Mouse (Mus musculus) heart, postnatal 4 days (tissue): ENCODE results near the gene Bcl7c. TPM values are rescaled to one million over a fixed set of nuclear protein-coding genes. Genes with fewer than 3 reads are reported as not detected.
"Not testable (repeated sequence)": the region's sequence is repeated elsewhere in the genome, so short reads cannot be mapped to it uniquely, and the experiment has no call there.

Source experiments
- DNase-seq: peaks from one replicate; pipeline ENCODE4 v3.0.0; 2021
- total RNA-seq, 2 experiments: library from RNA; stranded (reverse); gene quantifications; 2 replicates each; pipeline ENCODE4 v1.2.3; 2021

Gene Bcl7c
- 10 to 100 TPM; 67.6 to 71.1 TPM for total RNA-seq

- peak; percentile 96 for DNase-seq
These were observed at the start of gene Bcl7c for GRCm38 (mm10) chr7:127708207-127709078. TSS of gene Bcl7c (minus strand) at chr7:127708933.

GRCm38 (mm10) chr7:127753741-127754140, 45.0 kb upstream of the Bcl7c start:
- no peak for DNase-seq

- no peak for DNase-seq
These were observed 44.4 kb upstream of the Bcl7c start for GRCm38 (mm10) chr7:127753158-127753557.

DNA sequence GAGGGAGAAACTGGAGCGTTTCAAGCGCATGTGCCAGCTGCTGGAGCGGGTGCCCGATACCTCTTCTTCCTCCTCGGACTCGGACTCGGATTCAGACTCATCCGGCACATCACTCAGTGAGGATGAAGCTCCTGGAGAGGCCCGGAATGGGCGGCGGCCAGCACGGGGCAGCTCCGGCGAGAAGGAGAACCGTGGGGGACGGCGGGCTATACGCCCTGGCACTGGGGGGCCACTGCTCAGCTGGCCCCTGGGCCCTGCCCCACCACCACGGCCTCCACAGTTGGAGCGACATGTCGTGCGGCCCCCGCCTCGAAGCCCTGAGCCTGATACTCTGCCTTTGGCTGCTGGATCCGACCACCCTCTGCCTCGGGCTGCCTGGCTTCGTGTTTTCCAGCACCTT, 43.3 kb upstream of the Bcl7c start:
- DNase-seq = no peak

DNA sequence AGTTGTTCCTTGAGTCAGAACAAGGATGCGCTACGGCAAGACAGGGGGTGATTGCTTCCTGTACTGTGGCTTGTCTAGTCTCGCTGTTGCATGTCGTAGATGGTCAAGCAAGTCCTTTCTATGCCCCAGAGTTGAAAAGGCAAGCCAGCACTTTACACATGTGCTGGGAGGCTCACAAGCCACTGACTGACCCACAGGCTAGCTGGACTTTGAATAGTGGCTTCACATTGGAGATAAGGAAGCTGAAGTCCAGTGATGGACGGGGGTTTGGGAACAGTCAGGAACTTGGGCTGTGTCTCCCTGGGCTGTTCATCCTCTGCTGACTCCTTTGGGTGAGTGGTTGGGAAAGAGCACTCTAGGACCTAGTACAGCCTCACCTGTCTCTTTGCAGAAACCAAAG, 42.9 kb upstream of the Bcl7c start:
- no peak for DNase-seq

- DNase-seq = no peak
These were observed 41.7 kb upstream of the Bcl7c start for GRCm38 (mm10) chr7:127750131-127751127.

DNA sequence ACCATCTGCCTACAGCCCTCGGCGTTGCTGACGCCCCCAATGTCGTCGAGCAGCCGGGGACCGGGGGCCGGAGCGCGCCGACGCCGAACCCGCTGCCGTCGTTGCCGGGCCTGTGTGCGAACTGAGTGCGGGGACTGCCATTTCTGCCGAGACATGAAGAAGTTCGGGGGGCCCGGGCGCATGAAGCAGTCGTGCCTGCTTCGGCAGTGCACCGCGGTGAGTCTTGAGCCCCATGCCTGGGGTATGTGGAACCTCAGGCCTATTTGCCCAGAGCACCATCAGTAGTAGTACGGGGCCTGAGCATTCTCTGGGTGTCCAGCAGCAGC, 39.5 kb upstream of the Bcl7c start:
- DNase-seq = peak; percentile 9

DNA sequence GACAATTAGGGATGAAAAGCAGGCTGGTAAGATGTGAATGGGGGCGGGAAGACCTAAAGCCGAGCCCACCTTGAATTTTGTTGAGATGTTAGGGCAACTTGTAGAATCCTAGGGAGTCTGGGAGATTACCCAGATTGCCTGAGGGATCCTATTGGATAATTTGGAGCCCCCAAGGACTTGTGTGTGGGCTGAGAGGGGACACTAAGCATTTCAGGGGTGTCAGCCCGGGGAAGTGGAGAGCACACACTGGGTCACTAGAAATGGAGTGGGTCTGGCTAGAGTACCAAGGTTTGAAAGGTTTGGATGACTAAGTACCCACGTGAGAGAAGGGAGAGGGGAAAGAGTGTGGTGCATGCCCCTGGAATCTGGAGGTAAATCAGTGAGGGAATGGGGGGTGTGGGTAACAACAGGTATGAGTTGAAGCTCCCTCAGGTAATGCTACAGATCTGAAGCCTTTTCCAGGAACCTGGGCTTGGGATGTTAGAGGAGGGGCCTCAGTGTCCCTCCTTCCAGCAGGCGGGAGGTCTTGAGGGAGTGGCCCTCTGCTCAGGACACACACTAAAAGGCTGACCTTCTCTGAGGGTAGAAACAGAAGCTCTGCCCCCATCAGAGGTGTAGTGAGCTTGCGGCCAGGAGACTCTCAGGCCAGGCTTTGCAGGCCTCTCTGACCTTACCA, 39.0 kb upstream of the Bcl7c start:
- DNase-seq = no peak

GRCm38 (mm10) chr7:127746494-127747491, 38.1 kb upstream of the Bcl7c start:
- DNase-seq = peak; percentile 47

GRCm38 (mm10) chr7:127745652-127746493, 37.1 kb upstream of the Bcl7c start:
- peak; percentile 94 for DNase-seq

DNA sequence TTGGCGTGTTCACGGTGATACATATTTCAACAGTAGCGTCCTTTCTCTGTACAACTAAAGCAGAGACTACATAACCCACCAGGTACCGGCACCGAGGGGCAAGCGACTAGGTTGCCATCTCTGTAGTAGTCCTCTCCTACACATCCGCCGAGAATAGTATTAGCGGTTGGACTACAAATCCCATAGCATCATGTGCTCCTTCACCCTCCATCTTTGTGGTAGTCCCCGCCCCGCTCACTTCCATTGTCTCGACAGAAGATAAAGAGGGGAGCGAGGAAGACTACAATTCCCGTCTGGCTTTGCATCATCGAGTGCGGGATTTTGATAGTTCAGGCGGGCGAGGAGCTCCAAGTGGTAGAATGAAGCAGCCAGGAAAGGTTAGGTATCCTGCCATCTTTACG, 36.5 kb upstream of the Bcl7c start:
- DNase-seq = peak; percentile 91

GRCm38 (mm10) chr7:127744366-127745045, 35.8 kb upstream of the Bcl7c start, which contains the start of gene Fbxl19:
TSS of gene Fbxl19 (plus strand) at chr7:127744543.
- peak; percentile 82 for DNase-seq

DNA sequence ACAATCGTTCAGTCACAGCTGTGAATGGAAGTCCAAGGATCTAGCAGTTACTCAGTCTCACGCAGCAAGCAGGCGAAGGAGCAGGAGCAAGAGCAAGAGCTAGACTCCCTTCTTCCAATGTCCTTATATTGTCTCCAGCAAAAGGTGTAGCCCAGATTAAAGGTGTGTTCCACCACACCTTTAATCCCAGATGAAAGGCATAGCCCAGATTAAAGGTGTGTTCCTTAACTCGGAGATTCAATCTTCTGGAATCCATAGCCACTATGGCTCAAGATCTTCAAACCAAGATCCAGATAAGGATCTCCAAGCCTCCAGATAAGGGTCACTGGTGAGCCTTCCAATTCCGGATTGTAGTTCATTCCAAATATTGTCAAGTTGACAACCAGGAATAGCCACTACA, 23.3 kb upstream of the Bcl7c start, which contains the start of gene Ctf2:
TSS of gene Ctf2 (minus strand) at position 101 of the 400 bp plus-strand sequence.
- DNase-seq = not testable (repeated sequence)

DNA sequence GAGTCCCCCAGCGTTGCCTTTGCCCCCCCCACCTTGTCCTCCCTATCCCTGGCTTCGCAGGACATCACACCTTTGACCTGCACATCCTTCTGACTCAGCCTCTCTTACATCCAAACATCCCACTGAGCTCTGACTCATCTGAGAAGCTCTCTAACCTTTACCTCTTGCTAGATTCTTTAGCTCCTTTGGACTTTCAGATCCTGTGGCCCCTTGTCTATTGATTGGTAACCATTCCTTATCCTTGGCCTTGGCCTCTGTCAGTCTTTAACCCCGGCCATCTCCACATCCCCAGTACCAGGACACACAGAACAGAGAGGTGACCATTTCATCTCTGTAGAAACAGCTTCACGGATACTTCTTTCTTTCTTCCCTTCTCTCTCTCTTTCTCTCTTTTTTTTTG, 21.4 kb upstream of the Bcl7c start:
- DNase-seq = no peak

GRCm38 (mm10) chr7:127727898-127728297, 19.2 kb upstream of the Bcl7c start:
- DNase-seq = no peak

GRCm38 (mm10) chr7:127725924-127726323, 17.2 kb upstream of the Bcl7c start:
- no peak for DNase-seq

- DNase-seq = no peak
These were observed 16.8 kb upstream of the Bcl7c start for GRCm38 (mm10) chr7:127725490-127725889.

GRCm38 (mm10) chr7:127719258-127719657, 10.5 kb upstream of the Bcl7c start:
- DNase-seq = no peak

DNA sequence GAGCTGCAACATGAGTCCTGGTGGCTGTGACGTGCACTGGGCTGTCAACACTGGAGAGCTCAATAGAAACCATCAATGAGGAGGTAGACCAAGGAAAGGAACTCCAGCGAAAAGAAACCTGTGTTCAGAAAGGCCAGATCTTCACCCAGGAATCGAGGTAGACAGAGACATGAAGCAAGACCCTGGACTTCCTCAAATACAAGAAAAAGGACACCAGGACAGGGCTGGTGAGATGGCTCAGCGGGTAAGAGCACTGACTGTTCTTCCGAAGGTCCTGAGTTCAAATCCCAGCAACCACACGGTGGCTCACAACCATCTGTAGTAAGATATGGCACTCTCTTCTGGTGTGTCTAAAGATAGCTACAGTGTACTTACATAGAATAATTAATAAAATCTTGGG, 9.6 kb upstream of the Bcl7c start:
- no peak for DNase-seq

DNA sequence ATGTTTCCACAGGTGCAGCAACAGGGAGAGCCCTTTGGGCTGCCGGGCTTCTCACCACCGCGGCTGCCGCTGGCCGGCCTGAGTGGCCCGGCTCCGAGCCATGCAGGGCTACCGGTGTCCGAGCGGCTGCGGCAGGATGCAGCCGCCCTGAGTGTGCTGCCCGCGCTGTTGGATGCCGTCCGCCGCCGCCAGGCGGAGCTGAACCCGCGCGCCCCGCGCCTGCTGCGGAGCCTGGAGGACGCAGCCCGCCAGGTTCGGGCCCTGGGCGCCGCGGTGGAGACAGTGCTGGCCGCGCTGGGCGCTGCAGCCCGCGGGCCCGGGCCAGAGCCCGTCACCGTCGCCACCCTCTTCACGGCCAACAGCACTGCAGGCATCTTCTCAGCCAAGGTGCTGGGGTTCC, 8.3 kb upstream of the Bcl7c start:
- peak; percentile 78 for DNase-seq
